Mouse (Mus musculus) bone marrow, adult 2 months (tissue): ENCODE data around the gene Rab21. TPM values are rescaled to one million over a fixed set of nuclear protein-coding genes. Genes with fewer than 3 reads are reported as not detected.

Source experiments
- H3K27ac ChIP-seq: fragments of 200-500 bp; 2 replicates; pipeline ENCODE4 v1.5.1; 2012; ENCODE audit warnings: low read depth, mild to moderate bottlenecking, control low read depth, inconsistent platforms, low read length; ENCODE audit not compliant: control insufficient read depth, poor library complexity, insufficient read depth
- H3K4me1 ChIP-seq: fragments of 200-500 bp; 2 replicates; pipeline ENCODE4 v1.6.1; 2011; ENCODE audit warnings: low read length; ENCODE audit not compliant: control insufficient read depth, insufficient read depth
- H3K4me3 ChIP-seq: fragments of 200-500 bp; replicated peaks from 2 replicates; pipeline ENCODE3; 2011; ENCODE audit warnings: mild to moderate bottlenecking, low read depth, low read length, control low read depth; ENCODE audit not compliant: control insufficient read depth
- CTCF ChIP-seq: fragments of 200-500 bp; IDR thresholded peaks from 2 replicates; pipeline ENCODE4 v1.5.1; 2011; ENCODE audit warnings: low read length, control low read depth; ENCODE audit not compliant: control insufficient read depth, insufficient read depth
- POLR2A ChIP-seq: fragments of 200-500 bp; IDR thresholded peaks from 2 replicates; pipeline ENCODE4 v1.6.1; 2011; ENCODE audit warnings: low read depth, mild to moderate bottlenecking, control low read depth, low read length, borderline replicate concordance; ENCODE audit not compliant: control insufficient read depth
- WGBS: fragments of 180-500 bp; shearing (Covaris S2); methylation state at CpG from one replicate; pipeline ENCODE4 v1.1.7; 2018; 5-methylcytosine and 5-hydroxymethylcytosine counted together
- polyA plus RNA-seq: library from polyadenylated mRNA; stranded (reverse); fragments of >200 nt; gene quantifications from 2 replicates; pipeline ENCODE4 v1.2.4, GENCODE M21; 2011; ENCODE audit warnings: low replicate concordance; ENCODE audit not compliant: missing spikeins, insufficient read depth, insufficient read length

Rab21 gene
- polyA plus RNA-seq, 1 experiment = 21.2 TPM

GRCm38 (mm10) chr10:115288856-115289255, 26.5 kb downstream of the Rab21 start:
- no peaks in the 10 kb centered on the region for H3K4me1 ChIP-seq
- TF ChIP-seq POLR2A = no peak
- TF ChIP-seq CTCF = no peak
- no peak overlapping the region for H3K27ac ChIP-seq
- H3K4me3 ChIP-seq = no peak overlapping the region
- WGBS = 91% methylated on average over 8 of the region's 8 CpGs

GRCm38 (mm10) chr10:115284170-115284569, 31.2 kb downstream of the Rab21 start:
- Histone ChIP-seq H3K27ac (no peak overlapping the region), H3K4me3 (no peak overlapping the region), H3K4me1 (no peaks in the 10 kb centered on the region)
- TF ChIP-seq POLR2A (no peak), CTCF (no peak)
- 79% methylated on average over 10 of the region's 10 CpGs for WGBS

GRCm38 (mm10) chr10:115281381-115281780, 34.0 kb downstream of the Rab21 start:
- Histone ChIP-seq H3K4me3 (no peak overlapping the region), H3K4me1 (no peaks in the 10 kb centered on the region), H3K27ac (no peak overlapping the region)
- no peak for TF ChIP-seq CTCF
- WGBS = 84% methylated on average over 10 of the region's 10 CpGs

GRCm38 (mm10) chr10:115271649-115272048, 43.7 kb downstream of the Rab21 start:
- Histone ChIP-seq H3K27ac (no peak overlapping the region), H3K4me1 (no peaks in the 10 kb centered on the region), H3K4me3 (no peak overlapping the region)
- 63% methylated on average over 5 of the region's 5 CpGs for WGBS
- TF ChIP-seq CTCF (no peak), POLR2A (no peak)

GRCm38 (mm10) chr10:115270612-115271390, 44.6 kb downstream of the Rab21 start:
- Histone ChIP-seq H3K27ac (no peak overlapping the region), H3K4me1 (no peaks in the 10 kb centered on the region), H3K4me3 (no peak overlapping the region)
- 86% methylated on average over 12 of the region's 12 CpGs for WGBS
- TF ChIP-seq CTCF (no peak), POLR2A (no peak)

- TF ChIP-seq CTCF (no peak), POLR2A (no peak)
- H3K4me1 ChIP-seq = peaks cover 1% of the 10 kb centered on the region
- WGBS = 41% methylated on average over 5 of the region's 5 CpGs
- no peak overlapping the region for H3K27ac ChIP-seq
- H3K4me3 ChIP-seq = no peak overlapping the region
Observed at GRCm38 (mm10) chr10:115262926-115263562, 52.4 kb downstream of the Rab21 start.

- TF ChIP-seq CTCF = no peak
- no peak for TF ChIP-seq POLR2A
- H3K27ac ChIP-seq = no peak overlapping the region
- H3K4me1 ChIP-seq = peaks cover 1% of the 10 kb centered on the region
- WGBS = 89% methylated on average over 2 of the region's 2 CpGs
- H3K4me3 ChIP-seq = no peak overlapping the region
Observed at GRCm38 (mm10) chr10:115262261-115262660, 53.1 kb downstream of the Rab21 start.

GRCm38 (mm10) chr10:115261428-115261827, 54.0 kb downstream of the Rab21 start:
- WGBS = 78% methylated on average over 3 of the region's 3 CpGs
- Histone ChIP-seq H3K4me1 (peaks cover 1% of the 10 kb centered on the region), H3K4me3 (no peak overlapping the region), H3K27ac (no peak overlapping the region)
- TF ChIP-seq POLR2A = no peak
- TF ChIP-seq CTCF = no peak
